Mouse (Mus musculus): Measurements from ENCODE around the gene Gm8127.
"Not testable (repeated sequence)": the region's sequence is repeated elsewhere in the genome, so short reads cannot be mapped to it uniquely, and the experiment has no call there.

The Gm8127 gene

DNA sequence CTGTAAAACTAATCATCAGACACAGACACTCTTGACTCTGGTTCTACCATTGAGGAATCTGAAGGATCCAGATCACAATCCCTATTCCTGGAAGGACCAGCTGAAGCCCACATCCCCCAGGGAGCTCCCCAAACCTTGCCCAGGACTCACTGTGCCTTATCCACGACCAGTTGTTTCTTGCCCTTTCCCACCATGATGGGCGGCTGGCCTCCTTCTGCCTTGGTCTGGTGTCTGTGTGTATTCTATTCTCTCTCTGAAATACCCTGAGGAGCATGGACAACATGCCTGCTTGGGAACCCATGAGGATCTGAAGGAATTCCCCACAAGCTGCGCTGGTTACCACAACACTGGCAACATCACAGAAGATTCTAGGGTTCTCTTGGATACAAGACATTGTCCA is at the start of gene Gm8127:
Gene Gm8127 (minus strand): TSS at position 330 of the 400 bp plus-strand sequence.
- not testable (repeated sequence) for DNase-seq (ENCODE audit: low spot score in 2 of 2)

GRCm38 (mm10) chr14:43337646-43338045 is 44.0 kb upstream of the Gm8127 start:
- DNase-seq (ENCODE audit: low spot score in 2 of 2): not testable (repeated sequence)

DNA sequence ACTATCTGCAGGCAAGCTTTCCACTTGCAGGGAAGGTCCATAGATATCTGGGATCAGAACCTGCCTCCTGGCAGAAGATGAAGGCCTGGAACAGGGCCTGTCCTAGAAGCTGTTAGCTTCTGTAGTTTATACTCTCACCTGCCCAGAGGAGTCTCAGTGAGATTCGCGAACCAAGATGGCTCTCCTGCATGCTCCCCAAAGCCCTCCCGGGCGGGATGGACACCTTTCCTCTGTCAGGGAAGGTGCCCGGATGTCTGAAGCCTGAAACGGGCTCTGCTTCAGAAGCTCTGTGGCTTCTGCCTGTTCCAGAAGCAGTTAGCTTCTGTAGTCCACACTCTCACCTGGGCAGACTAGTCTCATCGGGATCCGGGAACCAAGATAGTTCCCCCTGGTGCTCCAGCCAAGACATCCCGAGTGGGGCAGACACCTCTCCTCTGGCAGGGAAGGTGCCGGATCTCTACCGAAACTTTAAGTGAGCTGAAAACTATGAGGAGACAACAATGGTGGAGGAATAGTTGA is 37.8 kb upstream of the Gm8127 start:
- DNase-seq (ENCODE audit: low spot score in 2 of 2): not testable (repeated sequence)

DNA sequence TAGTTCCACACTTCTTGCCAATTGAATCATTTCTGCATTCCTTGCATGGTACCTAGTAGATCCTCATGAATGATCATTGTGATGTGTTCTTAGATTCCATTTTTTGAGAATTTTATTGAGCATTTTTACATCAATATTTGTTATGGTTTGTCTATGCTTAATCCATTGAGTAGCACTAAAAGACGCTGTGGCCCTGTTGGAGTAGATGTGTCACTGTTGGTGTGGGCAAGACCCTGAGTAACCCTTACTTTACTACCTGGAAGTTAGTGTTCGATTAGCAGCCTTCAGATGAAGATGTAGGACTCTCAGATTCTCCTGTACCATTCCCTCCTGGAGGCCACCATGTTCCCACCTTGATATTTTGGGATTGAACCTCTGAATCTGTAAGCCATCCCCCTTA is 35.0 kb upstream of the Gm8127 start:
- DNase-seq (ENCODE audit: low spot score in 2 of 2): not testable (repeated sequence)

DNA sequence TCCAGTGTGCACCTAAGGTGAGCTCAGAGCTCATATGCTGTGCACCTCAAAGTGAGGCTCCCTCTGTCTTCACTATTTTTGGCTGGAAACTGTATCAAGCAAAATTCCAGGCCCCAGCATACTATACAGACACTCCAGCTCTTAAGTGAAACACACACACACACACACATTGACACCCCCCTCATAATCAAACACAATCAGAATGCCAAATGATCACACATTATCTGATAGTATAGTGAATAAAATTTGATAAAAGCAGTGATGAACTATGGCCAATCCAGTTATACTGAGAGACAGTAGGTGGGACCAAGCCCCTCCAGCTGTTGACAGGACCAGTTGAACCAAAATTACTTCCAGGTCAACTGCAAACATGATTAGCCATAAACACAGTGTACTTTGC is 25.9 kb upstream of the Gm8127 start:
- DNase-seq (ENCODE audit: low spot score in 2 of 2): not testable (repeated sequence)

DNA sequence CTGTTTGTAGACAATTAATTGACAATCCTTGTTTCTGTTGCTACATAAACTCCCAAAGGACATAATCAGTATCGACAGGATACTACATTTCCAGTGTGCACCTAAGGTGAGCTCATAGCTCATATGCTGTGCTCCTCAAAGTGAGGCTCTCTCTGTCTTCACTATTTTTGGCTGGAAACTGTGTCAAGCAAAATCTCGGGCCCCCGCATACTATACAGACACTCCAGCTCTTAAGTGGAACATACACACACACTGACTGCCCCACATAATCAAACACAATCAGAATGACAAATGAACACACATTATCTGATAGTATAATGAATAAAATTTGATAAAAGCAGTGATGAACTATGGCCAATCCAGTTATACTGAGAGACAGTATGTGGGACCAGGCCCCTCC is 15.0 kb downstream of the Gm8127 start:
- DNase-seq (ENCODE audit: low spot score in 2 of 2): not testable (repeated sequence)

DNA sequence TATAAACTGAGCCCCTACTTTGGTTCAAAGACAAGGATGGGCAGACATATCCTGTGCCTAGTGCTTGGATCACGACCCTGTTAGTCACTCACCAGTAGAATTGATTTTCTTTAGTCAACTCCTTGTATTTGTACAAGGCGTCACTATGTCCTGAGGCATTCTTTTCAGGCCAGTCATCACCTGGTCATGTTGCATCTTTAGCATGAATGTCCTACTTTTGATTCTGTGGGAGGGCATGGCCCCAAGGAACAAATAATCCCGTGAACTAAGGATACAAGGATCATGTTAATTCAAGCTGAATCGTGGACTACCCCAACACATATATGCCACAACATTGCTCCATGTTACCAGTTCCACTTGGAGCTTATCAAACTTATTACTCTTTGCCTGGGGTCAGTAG is 15.5 kb downstream of the Gm8127 start:
- not testable (repeated sequence) for DNase-seq (ENCODE audit: low spot score in 2 of 2)

- DNase-seq (ENCODE audit: low spot score in 2 of 2): not testable (repeated sequence)
Measured at GRCm38 (mm10) chr14:43277468-43277867, 16.2 kb downstream of the Gm8127 start.

GRCm38 (mm10) chr14:43275752-43276151 is 17.9 kb downstream of the Gm8127 start:
- DNase-seq (ENCODE audit: low spot score in 2 of 2): not testable (repeated sequence)

DNA sequence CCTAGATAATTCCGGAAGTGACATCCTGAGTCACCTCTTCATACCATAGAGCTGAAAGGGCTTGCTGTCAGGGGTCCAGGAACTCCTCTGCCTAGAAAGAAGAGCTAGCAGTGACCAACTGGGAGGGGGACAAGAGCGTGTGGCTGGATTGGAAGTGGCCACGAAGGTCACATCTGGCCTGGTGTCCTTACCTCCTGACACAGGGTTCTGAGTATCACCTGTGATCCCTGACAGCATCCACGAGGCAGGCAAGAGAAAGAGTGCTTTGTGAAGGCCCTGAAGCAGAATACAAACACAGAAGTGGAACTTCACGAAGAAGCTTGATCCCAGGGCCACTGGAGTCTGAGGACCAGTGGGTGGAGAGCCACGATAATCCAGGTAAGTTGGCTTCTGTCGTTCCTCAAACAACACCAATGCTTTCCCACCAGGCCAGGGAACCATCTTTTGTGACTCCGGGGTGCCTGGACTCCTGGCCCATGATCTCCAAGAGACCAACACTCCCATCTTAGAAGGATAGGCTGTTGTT is 18.6 kb downstream of the Gm8127 start, which contains the start of gene Gm9732:
Gene Gm9732 (plus strand): TSS at position 51 of the 526 bp plus-strand sequence.
- not testable (repeated sequence) for DNase-seq (ENCODE audit: low spot score in 2 of 2)

DNA sequence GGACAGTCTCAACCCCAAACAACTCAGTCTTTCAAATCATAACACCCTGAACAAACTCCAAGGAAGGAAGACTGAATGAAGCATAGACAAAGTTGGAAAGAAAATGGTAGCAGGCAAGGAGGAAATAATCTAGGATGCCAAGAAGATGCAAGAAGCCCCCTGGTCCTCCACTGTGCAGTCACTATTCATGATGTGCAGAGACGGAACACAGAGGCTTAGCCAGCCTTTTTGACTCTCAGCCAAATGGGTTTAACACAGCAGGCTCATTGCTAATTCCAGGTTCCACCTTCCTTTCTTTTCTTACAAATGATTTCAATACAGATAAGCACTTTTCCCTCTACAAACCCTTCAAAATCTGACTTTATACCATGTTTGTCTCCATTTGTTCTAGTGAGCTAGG is 20.5 kb downstream of the Gm8127 start:
- not testable (repeated sequence) for DNase-seq (ENCODE audit: low spot score in 2 of 2)

GRCm38 (mm10) chr14:43269211-43269610 is 24.4 kb downstream of the Gm8127 start:
- DNase-seq (ENCODE audit: low spot score in 2 of 2): not testable (repeated sequence)

- DNase-seq (ENCODE audit: low spot score in 2 of 2): not testable (repeated sequence)
Measured at GRCm38 (mm10) chr14:43268521-43269084, 25.0 kb downstream of the Gm8127 start.

DNA sequence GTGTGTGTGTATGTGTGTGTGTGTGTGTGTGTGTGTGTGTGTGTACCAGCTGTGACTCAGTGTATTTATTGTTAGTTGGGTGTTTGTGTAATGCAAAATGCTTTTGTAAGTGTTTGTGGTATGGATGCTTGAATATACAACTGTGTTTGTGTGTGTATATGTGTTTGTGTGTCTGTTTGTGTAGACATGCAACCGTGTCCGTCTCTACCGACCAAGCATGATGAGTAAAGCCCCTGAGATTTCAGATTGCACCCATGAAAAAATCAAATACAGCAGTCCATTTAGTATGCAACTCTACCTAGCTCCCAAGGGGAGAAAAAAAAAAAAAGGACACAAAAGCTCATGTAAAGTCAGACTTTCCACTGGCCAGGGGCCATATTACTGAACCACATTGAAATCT is 30.2 kb downstream of the Gm8127 start:
- DNase-seq (ENCODE audit: low spot score in 2 of 2): not testable (repeated sequence)

GRCm38 (mm10) chr14:43258349-43258748 is 35.3 kb downstream of the Gm8127 start, which contains the start of gene Gm8126:
Gene Gm8126 (plus strand): TSS chr14:43258649.
- not testable (repeated sequence) for DNase-seq (ENCODE audit: low spot score in 2 of 2)

DNA sequence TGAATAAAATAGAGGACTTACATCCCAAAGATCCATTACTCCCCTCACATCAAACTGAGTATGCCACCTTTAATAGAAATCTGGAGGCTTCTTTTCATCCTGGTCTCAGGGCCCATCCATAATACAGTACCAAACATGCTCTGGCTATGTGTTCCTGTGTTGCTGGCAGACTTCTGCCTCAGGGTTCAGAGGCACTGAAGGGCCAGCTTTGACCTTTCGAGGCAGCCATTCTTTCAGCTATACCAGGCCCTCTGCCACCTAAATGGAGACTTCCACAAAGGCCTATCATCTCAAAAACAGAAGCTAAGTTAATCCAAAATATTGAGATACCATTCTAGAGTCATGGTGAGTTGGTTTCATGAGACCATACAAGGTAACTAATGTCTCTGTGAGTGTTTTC is 37.1 kb downstream of the Gm8127 start:
- not testable (repeated sequence) for DNase-seq (ENCODE audit: low spot score in 2 of 2)

DNA sequence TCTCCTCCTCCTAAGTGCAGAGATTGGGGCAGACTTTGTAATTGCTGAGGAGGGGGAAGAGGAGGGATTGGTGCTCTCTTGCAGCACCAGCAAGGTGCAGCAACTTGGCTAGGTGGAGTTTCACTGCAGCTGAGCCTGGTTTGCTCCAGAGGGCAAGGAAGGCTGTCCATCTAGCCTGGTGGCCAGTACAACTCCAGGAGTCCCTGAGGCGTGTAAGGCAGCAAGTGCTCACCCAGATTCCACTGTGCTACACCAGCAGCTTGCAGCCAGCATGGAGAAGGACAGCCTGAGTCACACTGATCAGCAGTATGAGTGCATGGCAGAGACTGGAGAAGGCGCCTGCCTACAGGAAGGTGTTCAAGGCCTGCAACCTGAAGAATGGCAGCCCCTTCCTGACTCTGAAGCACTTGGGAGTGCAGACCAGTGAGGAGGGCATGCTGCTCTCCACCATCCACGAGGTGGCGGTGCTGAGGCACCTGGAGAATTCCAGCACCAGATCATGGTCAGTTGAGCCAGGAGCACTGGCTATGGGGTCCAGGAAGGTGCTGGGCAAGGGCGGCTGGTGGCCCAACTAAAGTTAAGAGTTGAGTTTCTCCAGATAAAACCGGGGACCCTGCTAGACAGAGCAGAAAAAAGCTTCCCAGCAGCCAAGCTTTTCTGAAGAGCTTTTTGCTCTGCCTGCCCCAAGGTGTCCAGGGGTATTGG is 42.9 kb downstream of the Gm8127 start:
- DNase-seq (ENCODE audit: low spot score in 2 of 2): not testable (repeated sequence)

DNA sequence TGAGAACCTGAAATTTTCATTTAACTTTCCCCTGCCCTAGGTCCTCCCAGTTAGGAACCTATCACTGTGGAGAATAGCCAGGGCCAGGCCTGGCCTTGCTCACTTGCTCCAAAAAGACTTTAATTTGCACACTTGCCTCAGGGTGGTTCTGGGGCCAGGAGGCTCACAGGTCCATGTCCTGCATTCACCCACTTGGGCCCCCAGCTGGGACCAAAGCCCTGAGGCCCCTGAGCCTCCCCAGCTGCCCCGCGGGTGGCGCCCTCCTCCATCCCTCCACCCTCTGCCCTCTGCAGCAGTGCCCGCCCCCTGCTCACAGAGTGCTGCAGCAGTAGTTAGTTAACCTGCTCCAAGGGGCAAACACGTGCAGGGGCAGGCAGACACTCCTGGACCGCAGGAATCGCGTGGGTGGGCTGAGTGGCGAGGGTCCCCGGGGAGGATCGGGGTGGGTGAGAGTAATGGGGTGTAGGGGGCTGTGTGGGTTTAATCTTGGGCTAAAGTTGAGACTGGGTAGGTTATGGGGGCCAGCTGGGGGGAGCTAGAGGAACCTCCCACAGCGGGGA is 43.9 kb downstream of the Gm8127 start:
- not testable (repeated sequence) for DNase-seq (ENCODE audit: low spot score in 2 of 2)

All from urinary bladder, adult 18-20 months (tissue).